Mouse (Mus musculus) megakaryocyte, adult 5-6 weeks (primary cell): Measurements from ENCODE around the gene Slc16a8. TPM values are rescaled to one million over a fixed set of nuclear protein-coding genes. Genes with fewer than 3 reads are reported as not detected.
A peak's percentile ranks its signal among the peaks of the same experiment; 100 is the strongest.

Experiments
- ATAC-seq: 2 replicates; pipeline ENCODE4 v1.8.0; 2016; ENCODE audit warnings: mild to moderate bottlenecking, inconsistent platforms; ENCODE audit not compliant: poor library complexity, severe bottlenecking
- total RNA-seq, 2 experiments: library from RNA; stranded (forward) in 1 of 2; stranded (reverse) in 1 of 2; fragments of 153-499, 151-499 nt in 1 of 2; fragments of 221-1000, 200-1000 nt in 1 of 2; gene quantifications; 2 replicates each; pipeline versions ENCODE4 v1.2.3 to v1.2.4; 2015 to 2017

Gene Slc16a8
- total RNA-seq (2015) (not detected in 2 replicates), total RNA-seq (2017) (not detected in 2 replicates)

DNA sequence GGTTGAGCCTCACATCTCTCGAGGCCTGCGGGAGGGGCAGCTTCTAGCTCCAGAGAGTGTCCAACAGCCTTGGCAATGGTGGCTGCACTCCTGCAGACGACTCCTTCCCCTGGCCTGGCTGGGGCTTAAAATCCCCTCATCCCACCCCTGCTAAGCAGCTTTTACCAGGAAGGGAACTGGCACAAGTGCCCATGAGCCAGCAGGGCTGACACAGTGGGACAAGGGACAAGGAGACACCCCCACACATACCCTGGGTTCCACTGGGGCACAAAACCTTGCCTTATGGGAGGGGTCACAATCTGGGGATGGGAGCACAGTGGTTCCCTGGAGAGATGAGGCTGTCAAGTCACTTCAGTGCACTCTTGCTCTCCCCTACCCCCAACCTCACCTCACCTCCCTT is at the start of gene Slc16a8:
Slc16a8 (minus strand) TSS at position 101 of the 400 bp plus-strand sequence.
- ATAC-seq = no peak

DNA sequence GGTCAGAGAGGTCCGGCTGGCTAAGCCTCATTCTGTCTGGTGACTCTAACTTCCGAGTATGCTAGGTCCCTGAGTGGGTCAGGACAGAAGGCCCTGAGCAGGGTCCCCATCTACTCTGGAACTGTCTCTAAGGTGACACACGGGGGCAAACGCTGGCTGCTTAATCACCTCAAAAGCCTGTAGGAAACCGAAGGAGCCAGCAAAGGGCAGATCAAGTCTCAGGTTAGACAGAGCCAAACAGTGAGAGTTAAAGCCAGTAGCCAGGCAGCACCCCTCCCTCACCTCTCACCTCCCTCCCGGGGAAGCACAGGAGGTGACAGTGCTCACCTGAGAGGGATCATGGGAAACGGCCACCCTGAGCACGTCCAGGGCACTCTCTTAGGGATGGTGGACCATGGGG is 49.2 kb upstream of the Slc16a8 start:
- no peak for ATAC-seq

DNA sequence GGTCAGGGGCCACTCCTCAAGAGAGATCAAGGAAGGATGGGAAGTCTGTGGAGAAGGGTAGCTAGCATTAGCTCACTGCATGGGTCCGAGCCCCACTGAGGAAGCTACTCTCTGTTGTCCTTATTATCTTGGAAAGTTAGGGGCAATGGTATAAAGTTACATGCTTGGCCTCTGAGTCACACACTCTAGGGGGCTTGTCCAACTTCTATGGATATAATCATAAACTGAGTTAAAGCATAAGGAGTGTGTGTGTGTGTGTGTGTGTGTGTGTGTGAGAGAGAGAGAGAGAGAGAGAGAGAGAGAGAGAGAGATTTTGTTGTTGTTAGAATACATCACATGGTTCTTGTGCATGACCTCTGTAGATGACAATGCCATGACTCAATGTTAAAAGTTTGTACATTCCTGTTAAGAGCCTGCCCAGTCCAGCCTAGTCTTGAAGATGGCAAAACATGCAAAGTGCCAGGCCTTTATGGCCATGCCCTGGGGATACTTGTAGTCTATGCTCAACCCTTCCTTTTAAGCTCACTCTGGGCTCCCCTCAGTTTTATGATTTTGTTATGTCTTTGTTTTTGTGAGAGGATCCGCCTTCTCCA is 45.1 kb upstream of the Slc16a8 start:
- ATAC-seq = no peak

DNA sequence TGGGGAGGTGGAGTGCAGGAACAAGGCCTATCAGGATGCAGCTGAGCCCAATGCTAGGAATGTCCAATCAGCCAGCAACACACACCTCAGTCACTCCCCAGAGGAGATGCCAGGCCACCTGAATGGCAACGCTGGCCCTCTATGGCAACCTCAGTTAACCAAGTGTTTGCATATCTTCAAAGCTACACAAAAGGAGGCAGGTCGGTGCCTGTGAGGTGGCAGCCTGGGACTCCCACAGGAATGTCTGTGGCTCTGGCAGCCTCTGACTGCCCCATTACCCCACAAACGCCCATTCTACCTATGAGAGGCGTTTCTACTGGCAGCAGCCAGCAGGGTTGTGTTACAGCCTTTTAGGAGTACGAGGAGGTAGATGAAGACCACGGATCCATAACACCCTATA is 44.0 kb upstream of the Slc16a8 start:
- ATAC-seq = no peak

DNA sequence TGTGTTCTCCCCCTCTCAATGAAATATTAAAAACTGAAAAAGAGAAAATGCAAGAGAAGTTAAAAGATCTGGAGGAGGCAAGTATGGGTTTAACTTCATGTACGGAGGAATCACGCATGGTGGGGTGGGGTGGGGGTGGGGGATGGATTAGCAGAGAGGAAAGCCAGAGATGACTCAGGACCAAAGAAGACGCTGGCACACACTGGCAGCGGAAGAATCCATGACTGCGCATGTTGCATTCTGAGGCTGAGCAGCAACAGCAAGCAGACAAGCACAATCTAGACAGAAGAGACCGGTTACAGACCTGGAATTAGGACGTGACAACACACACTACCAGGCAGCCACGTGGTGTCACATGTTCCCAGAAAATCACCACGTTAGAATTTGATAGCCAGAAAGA is 38.2 kb upstream of the Slc16a8 start:
- ATAC-seq = no peak

DNA sequence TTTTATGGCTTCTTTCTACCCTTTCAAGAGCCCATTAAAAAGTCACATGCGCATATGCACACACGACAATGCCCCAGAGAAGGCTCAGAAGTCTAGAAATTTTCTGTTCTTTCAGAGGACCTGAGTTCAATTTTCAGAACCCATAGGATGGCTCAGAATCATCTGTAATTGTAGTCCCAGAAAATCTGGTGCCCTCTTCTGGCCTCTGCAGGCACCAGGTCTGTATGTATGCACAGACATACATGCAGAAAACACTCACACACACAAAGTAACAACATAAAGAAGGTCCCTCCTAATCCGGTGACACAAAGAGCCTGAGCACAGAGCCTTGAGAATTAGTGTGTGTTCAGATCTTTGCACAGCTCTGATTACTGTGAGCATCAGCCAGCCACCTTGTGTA is 35.8 kb upstream of the Slc16a8 start:
- no peak for ATAC-seq

DNA sequence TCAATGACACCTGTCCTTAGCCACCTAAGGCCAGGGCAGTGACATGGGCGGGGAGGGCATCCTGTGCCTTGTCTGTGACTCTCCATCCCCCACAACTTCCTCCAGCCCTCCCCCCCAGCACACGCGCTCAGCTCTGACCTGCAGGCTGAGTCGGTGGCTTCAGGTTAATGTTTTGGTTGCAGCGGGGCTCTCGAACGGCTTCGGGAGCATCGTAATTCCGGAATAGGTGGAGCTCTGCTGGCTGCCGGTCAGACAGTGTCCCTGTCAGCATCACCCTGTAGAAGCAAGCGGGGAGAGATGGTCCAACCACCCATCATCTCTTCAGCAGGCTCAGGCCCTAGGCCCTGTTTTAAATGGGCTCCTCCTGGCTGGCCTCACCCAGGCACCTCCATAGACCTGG is 34.9 kb upstream of the Slc16a8 start:
- ATAC-seq = no peak

DNA sequence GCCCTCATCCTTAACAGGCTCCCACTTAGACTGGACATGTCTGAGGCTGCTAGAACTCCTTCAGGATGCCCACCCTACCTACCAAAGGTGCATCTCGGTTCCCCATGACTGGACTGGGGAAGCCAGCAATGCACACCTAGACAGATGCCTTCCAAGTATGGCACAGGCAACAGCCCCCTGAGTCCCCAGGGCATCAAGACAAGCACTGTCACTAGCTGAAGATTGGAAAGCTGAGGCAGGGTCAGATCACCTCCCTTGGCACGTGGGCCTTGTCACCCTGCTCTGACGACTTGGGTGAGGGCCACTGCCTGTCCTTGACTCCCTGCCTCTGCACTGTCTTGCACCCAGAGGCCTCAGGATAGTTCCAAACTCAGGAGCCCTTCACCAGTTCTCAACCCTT is 33.8 kb upstream of the Slc16a8 start:
- ATAC-seq = no peak

DNA sequence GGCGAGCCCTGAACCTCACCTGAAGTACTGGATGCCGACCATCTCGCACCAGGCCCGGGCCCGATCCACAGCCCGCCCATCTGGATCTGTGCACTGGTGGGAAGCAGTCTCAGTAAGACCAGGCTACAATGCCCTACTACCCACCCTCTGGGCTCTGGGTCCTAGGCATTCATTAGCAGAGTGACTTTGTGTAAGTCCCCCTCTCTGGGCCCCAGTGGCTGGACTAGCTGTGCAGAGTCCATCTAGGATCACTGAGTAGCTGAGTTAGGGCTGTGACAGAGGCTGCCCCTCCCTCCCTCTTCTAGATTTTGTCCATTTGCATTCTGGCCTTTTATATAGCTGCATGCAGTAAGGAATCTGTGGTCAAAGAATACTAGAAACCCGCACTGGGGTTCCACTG is 32.5 kb upstream of the Slc16a8 start:
- ATAC-seq = no peak

DNA sequence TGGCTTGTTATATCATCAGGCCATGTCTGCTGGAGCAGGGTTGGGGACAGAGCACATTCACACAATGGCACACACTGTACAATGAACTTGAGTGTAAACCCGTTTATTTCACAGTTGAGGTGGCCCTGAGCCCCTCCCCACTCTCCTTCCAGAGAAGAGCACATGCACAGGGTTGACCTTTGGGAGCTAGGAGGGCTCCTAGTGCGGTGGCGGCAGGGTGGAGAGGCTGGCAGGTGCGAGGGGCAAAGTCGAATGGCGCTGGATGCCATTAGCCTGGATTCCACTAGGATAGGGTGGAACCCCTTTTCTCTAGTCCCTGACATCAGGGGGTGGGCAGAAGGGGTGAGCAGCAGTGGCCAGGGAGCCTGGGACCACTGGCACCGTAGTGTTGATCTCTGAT is 31.6 kb upstream of the Slc16a8 start:
- no peak for ATAC-seq

DNA sequence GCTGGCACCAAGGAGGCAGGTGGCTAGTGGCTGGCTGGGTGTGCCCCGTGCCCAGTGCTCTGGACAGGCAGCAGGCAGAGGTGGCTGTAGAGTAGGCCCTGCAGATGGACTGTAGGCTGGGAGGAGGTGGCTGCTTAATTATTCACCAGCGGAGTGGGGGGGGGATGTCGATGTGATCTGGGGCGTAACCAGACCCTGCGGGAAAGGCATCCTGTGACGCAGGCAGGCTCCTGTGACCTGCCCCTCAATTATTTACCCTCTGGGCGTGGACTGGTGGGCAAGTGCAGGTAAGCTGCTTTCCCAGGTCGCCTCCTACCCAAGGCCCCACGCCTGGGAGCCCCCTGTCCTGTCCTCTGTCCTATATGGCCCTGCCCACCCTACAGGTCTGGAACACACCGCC is 30.8 kb upstream of the Slc16a8 start, which contains the start of gene Baiap2l2:
Baiap2l2 (minus strand) TSS at position 139 of the 400 bp plus-strand sequence.
- ATAC-seq = no peak

DNA sequence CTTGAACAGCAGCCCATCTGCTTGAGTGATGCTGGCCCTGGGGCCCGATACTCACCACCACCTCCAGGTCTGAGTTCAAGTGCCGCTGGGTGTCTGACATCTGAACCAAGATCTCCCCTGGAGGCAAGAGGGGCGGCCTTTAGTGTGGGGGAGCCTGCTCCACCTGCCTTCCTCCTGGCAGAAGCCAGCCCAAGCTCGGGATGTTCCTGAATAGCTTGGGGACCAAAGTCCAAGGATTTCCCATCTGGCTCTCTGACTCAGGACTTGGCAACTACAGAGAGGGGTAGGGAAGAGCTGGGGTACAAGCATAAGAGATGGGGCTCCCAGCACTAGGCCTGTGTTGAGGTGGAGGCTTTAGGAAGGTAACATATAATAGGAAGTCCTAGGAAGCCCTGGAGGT is 28.8 kb upstream of the Slc16a8 start:
- ATAC-seq = no peak

DNA sequence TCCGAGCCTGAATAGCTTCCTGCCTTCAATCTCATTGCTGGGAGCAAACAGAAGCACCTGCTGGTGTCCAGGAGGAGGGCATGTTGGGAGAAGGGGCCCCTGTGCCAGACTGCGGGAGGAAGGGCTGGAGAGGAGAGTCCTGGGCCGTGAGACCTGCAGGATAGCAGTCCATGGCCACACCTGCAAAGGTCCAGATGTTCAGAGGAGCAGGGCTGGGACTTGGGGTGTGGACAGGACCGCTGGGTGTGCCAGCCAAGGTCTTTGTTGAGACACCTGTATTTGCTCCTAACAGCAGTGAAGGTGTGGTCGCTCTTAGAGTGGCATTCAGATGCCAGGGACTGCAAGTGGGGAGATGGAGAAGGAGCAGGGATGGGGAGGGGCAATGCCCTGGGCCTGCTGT is 27.9 kb upstream of the Slc16a8 start:
- ATAC-seq = no peak

DNA sequence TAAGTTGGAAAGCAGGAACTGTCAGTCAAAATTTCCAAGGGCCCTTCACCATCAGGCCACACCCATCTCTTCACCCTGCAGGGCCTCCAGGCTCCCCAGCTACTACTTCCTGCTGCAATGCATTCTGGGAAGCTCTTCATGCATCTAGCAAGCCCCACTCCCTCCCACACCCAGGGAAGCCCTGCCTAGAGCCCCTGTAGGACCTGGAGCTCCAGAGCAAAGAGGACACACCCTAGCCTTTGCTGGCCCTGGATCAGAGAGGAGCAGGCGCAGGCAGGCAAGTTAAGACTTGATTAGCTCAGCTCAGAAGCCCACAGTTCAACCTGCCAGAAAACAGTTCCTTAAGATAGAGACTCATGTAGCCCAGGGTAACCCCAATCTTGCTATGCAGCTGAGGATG is 26.8 kb upstream of the Slc16a8 start:
- ATAC-seq = peak; percentile 67

DNA sequence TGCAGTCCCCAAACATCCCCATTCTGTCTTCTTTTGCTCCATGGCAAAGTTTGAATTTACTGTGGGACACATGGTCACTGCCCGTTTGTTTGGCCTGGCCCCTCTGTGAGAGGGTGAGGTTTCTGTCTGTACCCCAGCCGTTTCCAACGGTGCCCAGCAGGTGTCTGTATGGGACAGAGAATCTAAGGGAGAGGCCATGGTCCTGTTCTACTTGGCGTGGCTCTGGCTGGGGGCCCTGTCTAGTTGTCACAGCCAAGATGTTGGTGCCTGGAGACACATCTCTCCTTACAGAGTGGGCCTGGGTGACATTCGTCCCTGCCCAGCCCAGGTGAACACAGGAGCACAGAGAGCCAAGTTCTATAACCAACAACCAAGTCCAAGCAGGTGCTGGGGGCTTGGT is 26.3 kb upstream of the Slc16a8 start:
- ATAC-seq = no peak

DNA sequence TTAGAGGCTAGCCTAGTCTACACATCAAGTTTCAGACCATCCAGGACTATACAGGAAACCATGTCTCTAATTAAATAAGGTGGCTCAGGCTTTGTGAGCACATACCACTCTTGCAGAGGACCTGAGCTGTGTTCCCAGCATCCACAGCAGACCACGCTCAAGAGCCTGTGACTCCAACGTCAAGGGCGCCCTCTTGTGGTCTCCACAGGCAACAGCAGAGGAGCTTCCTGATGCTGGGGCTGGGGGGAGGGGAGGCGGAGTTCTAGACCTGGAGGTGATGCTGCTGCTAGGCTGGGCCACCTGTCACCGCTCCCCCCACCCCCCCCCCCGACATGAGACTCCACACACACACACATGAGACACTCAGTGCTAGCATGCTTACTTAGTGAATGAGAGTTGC is 25.6 kb upstream of the Slc16a8 start:
- ATAC-seq = 0 out of 2 replicates have a peak, but pooled peaks have one; percentile 47

DNA sequence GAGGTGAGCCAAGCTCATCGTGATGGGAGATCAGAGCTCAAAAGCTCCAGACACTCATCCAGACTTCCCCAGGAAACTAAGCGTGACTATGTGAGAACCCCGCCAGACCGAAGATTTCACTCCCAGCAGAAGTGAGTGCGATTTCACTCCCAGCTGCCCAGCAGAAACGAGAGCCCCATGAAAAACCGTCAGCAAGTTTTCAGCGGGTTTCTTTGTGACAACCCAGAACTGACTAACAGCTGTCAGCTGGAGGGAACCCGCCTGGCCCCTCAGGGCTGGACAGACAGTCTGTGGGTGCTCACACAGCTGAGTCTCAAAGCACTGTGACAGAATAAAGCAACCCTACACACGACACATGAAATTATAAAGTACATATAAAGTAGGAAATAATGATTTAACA is 23.2 kb upstream of the Slc16a8 start:
- no peak for ATAC-seq

DNA sequence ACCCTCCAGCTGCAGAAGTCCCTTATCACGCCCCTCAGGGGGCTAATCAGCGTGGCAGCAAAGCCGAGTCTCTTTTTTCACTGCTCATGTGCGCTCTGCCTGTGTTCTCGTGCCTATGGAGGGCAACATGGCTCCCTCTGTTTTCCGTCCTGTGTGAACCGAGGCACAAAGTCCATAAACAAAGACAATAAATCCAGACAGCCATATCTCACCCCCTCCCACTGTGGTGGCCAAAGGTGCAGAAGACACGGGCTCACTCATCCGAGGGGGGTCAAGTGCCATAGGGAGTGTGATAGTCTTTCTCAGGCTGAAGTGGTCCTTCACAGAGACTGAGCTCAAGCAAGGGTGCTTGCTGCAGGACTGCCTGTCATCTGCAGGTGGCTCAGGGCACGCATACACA is 18.5 kb upstream of the Slc16a8 start:
- no peak for ATAC-seq

DNA sequence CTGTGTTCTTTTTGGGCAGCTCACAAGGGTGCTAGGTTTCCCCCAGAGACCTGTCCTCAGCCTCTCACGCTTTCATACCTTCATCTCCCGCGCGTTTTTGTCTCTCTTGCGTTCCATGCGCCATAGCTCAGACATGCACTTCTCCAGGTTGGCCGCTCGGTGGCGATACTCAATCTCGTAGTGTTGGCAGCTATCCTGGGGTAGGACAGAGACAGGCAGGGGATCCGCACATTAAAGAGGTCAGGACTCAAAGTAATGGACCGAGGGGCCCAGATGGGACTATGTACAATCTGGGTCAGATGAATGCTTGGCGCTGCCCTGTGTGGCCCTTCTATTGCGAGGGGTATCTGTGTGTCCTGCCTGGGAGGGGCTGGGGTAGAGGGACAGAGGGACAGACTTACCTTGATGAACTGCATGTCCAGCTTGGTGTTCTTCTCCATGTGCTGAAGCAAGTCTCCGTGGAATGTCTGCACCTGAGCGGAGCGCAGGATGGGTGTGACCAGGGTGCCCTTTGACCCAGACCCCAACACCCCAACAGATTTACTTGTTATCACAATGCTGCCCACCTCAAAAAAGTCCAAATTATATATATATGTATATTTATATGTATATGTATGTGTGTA is 16.7 kb upstream of the Slc16a8 start:
- peak; percentile 73 for ATAC-seq

DNA sequence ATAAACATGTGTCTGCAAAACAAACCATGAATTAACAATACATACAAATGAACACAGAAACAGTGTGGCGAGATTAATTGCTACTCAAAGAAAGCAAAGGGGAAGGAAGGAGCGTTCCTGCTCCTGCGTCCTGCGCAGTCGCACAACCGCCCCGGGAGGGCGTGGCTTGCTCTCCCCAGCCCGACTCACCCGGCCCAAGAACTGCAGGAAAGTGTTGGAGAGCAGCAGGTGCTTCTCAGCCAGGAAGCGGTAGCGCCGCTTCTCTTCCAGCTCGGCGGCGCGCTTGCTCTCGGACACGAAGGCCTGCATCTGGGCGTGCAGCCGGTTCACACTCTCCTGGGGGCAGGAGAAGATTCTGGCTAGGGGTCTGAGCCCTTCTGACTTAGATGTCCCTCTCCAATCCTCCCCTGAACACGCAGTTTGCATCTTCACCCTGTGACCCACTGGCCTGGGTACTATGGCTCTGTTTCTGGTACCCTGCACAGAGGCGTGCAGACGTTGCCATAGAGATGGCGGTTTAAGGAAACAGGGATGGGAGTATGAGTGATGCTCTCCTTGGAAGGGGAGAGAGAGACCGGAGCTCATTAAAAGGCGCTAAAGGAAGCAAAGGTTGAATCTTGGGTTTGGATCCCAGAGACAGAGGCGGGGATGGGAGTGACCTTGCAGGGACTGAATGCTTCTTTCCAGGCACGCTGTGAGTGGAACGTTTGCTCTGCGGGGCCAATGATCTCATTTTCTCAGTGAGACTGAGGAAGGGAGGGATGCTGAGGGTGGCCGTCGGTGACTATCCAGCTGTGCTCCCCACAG is 16.0 kb upstream of the Slc16a8 start:
- ATAC-seq = peak; percentile 93

DNA sequence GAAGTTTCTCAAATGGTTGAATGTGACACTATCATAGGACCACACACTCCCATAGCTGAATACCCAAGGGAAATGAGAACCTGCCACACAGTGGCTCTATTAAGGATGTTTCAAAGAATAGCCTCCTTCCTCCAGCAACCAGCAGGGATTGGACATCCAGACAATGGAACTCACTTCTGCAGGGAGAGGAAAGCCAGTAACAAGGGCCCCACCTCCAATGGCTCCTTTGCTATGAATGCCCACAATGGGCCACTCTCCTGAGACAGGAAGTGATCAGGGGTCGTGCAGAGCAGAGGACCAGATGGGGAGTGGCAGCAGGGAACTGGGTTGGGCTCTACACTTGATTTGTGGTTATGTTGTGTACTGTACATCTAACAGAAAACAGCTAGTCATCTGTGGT is 14.0 kb upstream of the Slc16a8 start:
- ATAC-seq = no peak

DNA sequence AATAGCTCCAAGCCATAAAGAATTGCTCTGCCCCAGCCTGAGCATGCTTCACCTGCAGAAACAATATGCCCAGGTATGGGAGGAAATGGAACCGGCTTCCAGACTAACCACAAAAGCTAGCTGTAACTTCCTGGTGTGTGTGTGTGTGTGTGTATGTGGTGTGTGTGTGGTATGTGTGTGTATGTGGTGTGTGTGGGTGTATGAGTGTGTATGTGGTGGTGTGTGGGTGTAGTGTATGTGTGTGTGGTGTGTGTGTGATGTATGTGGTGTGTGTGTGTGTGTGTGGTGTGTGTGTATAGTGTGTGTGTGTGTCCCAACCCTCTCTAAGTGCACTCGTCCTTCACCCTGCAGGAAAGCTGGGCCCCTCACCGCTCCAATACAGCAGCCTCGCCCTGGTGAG is 10.8 kb upstream of the Slc16a8 start:
- no peak for ATAC-seq
